23 mouse cellular contexts compared by ENCODE assay signal in genomic region chr14:54042286-54042685, GRCm38 (mm10).
DNase-seq lines count a peak whose midpoint lies in the region; ATAC-seq lines count a peak whose summit lies in the region.
"Had no signal": no experiment of that assay in that cellular context is flagged by ENCODE, and none has a peak within 500 bp of the region (broad histone marks: within the 10 kb centered on the region; RNA-seq: fewer than 3 reads in every experiment).

No protein-coding gene starts in this region.

- peak overlapping the region; percentile 46 for H3K27ac ChIP-seq in neural tube, embryonic 13.5 days (replicated peaks)
- H3K27ac ChIP-seq: embryonic facial prominence, embryonic 10.5 days; embryonic facial prominence, embryonic 12.5 days; forebrain, embryonic 13.5 days; forebrain, embryonic 15.5 days had no signal

- H3K9me3 ChIP-seq in neural tube, embryonic 13.5 days, result no peaks in the 10 kb centered on the region
- H3K9me3 ChIP-seq: embryonic facial prominence, embryonic 10.5 days; embryonic facial prominence, embryonic 12.5 days; forebrain, embryonic 13.5 days; forebrain, embryonic 15.5 days; G1E had no signal

- H3K36me3 ChIP-seq in neural tube, embryonic 13.5 days, result no peaks in the 10 kb centered on the region
- H3K36me3 ChIP-seq: embryonic facial prominence, embryonic 10.5 days; embryonic facial prominence, embryonic 12.5 days; forebrain, embryonic 15.5 days; G1E had no signal

- H3K27me3 ChIP-seq in neural tube, embryonic 13.5 days, result no peaks in the 10 kb centered on the region
- H3K27me3 ChIP-seq: CH12.LX; embryonic facial prominence, embryonic 12.5 days; forebrain, embryonic 13.5 days; forebrain, embryonic 15.5 days had no signal

- WGBS in neural tube, embryonic 13.5 days, result 86% methylated on average over 2 of the region's 2 CpGs

- no peak overlapping the region for H3K9ac ChIP-seq in neural tube, embryonic 13.5 days
- H3K9ac ChIP-seq: embryonic facial prominence, embryonic 12.5 days; forebrain, embryonic 13.5 days; forebrain, embryonic 15.5 days had no signal

- no peak overlapping the region for H3K4me3 ChIP-seq in neural tube, embryonic 13.5 days
- H3K4me3 ChIP-seq: embryonic facial prominence, embryonic 10.5 days; embryonic facial prominence, embryonic 12.5 days; forebrain, embryonic 13.5 days; forebrain, embryonic 15.5 days had no signal

- ATAC-seq in neural tube, embryonic 13.5 days (ENCODE audit: low read depth), result no peak
- ATAC-seq: activated CD4-positive, CD25-positive, alpha-beta regulatory T cell, adult 4 months; forebrain, embryonic 13.5 days; forebrain, embryonic 15.5 days; Patski had no signal

- no peaks in the 10 kb centered on the region for H3K4me1 ChIP-seq in neural tube, embryonic 13.5 days (replicated peaks)
- H3K4me1 ChIP-seq: embryonic facial prominence, embryonic 10.5 days; embryonic facial prominence, embryonic 12.5 days; forebrain, embryonic 13.5 days; forebrain, embryonic 15.5 days had no signal

- intact Hi-C loops in heart, postnatal 36 days (cut with DNase I), result no loop called here

- peak; percentile 73 for DNase-seq in heart, adult 11 months
- no peak for DNase-seq in heart, postnatal 36 days
- DNase-seq in neural tube, embryonic 10.5 days (ENCODE audit: extremely low spot score, low spot score), result no peak
- peak; percentile 21 for DNase-seq in naive thymus-derived CD4-positive, alpha-beta T cell, adult 2 months (ENCODE audit: low read depth)
- DNase-seq in urinary bladder, postnatal 36 days (ENCODE audit: low spot score in 2 of 2), result no peak
- DNase-seq: adrenal gland, adult 8-10 months; adrenal gland, postnatal 14 days; adrenal gland, postnatal 36 days; B cell, adult 2 months; cerebellum, adult 11-12 months; cerebellum, adult 2 months; cerebellum, adult 9-10 months; cerebellum, postnatal 10 days; cerebellum, postnatal 25 days had no signal

- H3K4me2 ChIP-seq in neural tube, embryonic 13.5 days, result no peak overlapping the region
- H3K4me2 ChIP-seq: embryonic facial prominence, embryonic 12.5 days; forebrain, embryonic 13.5 days; forebrain, embryonic 15.5 days had no signal

Comparison
In these comparisons a context has a peak if more than half of its experiments do, and no peak if none do; other contexts are left out.
1. DNase-seq: peak in heart, adult 11 months (single experiment) and naive thymus-derived CD4-positive, alpha-beta T cell, adult 2 months (single experiment); none in heart, postnatal 36 days (0 of 2), neural tube, embryonic 10.5 days (single experiment) and urinary bladder, postnatal 36 days (0 of 2).